Mouse (Mus musculus) neural tube, embryonic 15.5 days (tissue): ENCODE results near the gene H1f0. TPM values are rescaled to one million over a fixed set of nuclear protein-coding genes. Genes with fewer than 3 reads are reported as not detected.
"Not testable (repeated sequence)": the region's sequence is repeated elsewhere in the genome, so short reads cannot be mapped to it uniquely, and the experiment has no call there.

Experiments
- ATAC-seq: fragments of 200-750 bp; cut with Nextera tagmentation; 2 replicates; pipeline ENCODE4 v1.8.0; 2017; ENCODE audit warnings: mild to moderate bottlenecking, moderate TSS enrichment, moderate library complexity; ENCODE audit not compliant: low FRiP score
- H3K27ac ChIP-seq: fragments of 300-500 bp; sonication (generic); replicated peaks from 2 replicates; pipeline ENCODE4 v1.5.1; 2015; ENCODE audit warnings: mild to moderate bottlenecking, inconsistent platforms
- H3K27me3 ChIP-seq: fragments of 300-500 bp; sonication (generic); replicated peaks from 2 replicates; pipeline ENCODE4 v1.6.1; 2015; ENCODE audit warnings: inconsistent platforms
- H3K36me3 ChIP-seq: fragments of 300-500 bp; sonication (generic); 2 replicates; pipeline ENCODE4 v1.6.1; 2015; ENCODE audit warnings: inconsistent platforms
- H3K4me1 ChIP-seq: fragments of 300-500 bp; sonication (generic); 2 replicates; pipeline ENCODE4 v1.6.1; 2015; ENCODE audit warnings: inconsistent platforms
- H3K4me2 ChIP-seq: fragments of 300-500 bp; sonication (generic); 2 replicates; pipeline ENCODE4 v1.6.1; 2015; ENCODE audit warnings: inconsistent platforms, mild to moderate bottlenecking, moderate library complexity
- H3K4me3 ChIP-seq: fragments of 300-500 bp; sonication (generic); replicated peaks from 2 replicates; pipeline ENCODE4 v1.5.1; 2015; ENCODE audit warnings: mild to moderate bottlenecking, inconsistent platforms
- H3K9ac ChIP-seq: fragments of 300-500 bp; sonication (generic); replicated peaks from 2 replicates; pipeline ENCODE4 v1.6.1; 2015; ENCODE audit warnings: mild to moderate bottlenecking, inconsistent platforms
- H3K9me3 ChIP-seq: fragments of 300-500 bp; sonication (generic); replicated peaks from 2 replicates; pipeline ENCODE4 v1.6.1; 2016; ENCODE audit warnings: inconsistent platforms
- WGBS: fragments of 180-500 bp; shearing (Covaris S2); methylation state at CpG from one replicate; pipeline ENCODE4 v1.1.7; 2015; ENCODE audit warnings: mixed read lengths; 5-methylcytosine and 5-hydroxymethylcytosine counted together
- polyA plus RNA-seq: library from polyadenylated mRNA; unstranded; fragments of >200 nt; fragmentation: Nextera tagmentation; extraction: Ambion mirVana; gene quantifications from 2 replicates; pipeline ENCODE4 v1.2.1, GENCODE M21; 2015

H1f0 gene
- polyA plus RNA-seq, 1 experiment from 2014 or later, result 169 TPM

- H3K9ac ChIP-seq, result no peak overlapping the region
- H3K27me3 ChIP-seq, result no peaks in the 10 kb centered on the region
- no peak overlapping the region for H3K4me2 ChIP-seq
- H3K4me1 ChIP-seq, result no peaks in the 10 kb centered on the region
- H3K27ac ChIP-seq, result no peak overlapping the region
- WGBS, result 92% methylated on average over 5 of the region's 5 CpGs
- H3K36me3 ChIP-seq, result peaks cover 46% of the 10 kb centered on the region
- no peak for ATAC-seq
- no peak overlapping the region for H3K4me3 ChIP-seq
- H3K9me3 ChIP-seq, result no peaks in the 10 kb centered on the region
Observed at GRCm38 (mm10) chr15:79007059-79007458, 21.2 kb upstream of the H1f0 start.

DNA sequence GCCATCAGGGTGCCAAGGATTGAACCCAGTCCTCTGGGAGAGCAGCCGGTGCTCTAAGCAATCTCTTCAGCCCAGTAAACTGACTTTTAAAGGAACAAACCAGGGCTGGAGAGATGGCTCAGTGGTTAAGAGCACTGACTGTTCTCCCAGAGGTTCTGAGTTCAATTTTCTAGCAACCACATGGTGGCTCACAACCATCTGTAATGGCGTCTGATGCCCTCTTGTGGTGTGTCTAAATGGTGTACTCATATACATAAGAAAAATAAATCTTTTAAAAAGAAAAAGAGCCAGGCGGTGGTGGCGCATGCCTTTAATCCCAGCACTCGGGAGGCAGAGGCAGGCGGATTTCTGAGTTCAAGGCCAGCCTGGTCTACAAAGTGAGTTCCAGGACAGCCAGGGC lies 20.4 kb upstream of the H1f0 start:
- H3K36me3 ChIP-seq, result peaks cover 39% of the 10 kb centered on the region
- H3K27ac ChIP-seq, ATAC-seq, H3K4me3 ChIP-seq, H3K4me2 ChIP-seq, H3K9ac ChIP-seq, H3K4me1 ChIP-seq, H3K9me3 ChIP-seq, H3K27me3 ChIP-seq: not testable (repeated sequence)
- 88% methylated on average over 6 of the region's 6 CpGs for WGBS

GRCm38 (mm10) chr15:79009734-79010133 lies 18.5 kb upstream of the H1f0 start:
- Histone ChIP-seq H3K9me3 (no peaks in the 10 kb centered on the region), H3K4me2 (no peak overlapping the region), H3K27me3 (no peaks in the 10 kb centered on the region), H3K4me3 (no peak overlapping the region), H3K36me3 (peaks cover 20% of the 10 kb centered on the region), H3K27ac (no peak overlapping the region), H3K9ac (no peak overlapping the region), H3K4me1 (no peaks in the 10 kb centered on the region)
- ATAC-seq, result no peak
- WGBS, result 61% methylated on average over 5 of the region's 5 CpGs

DNA sequence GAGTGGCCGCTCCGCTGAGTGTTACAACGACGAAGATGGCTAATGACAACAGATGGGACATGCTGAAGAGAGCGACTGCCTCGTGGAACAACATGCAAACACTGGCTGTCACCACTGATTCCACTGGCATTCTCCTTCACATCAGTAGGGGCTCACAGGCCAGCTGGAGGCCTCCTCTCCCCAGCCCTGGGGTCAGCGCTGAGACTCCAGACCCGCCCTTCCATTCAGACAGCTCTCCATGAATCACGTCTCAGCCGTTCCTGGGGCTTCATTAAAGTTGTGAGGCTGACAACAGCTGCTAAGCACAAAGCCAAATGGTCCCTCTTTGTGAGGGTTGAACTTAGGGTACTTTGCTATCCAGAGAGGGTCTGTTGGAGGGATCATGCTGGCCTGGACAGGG lies 16.7 kb upstream of the H1f0 start:
- H3K27ac ChIP-seq, result no peak overlapping the region
- peaks cover 4% of the 10 kb centered on the region for H3K36me3 ChIP-seq
- H3K4me2 ChIP-seq, result no peak overlapping the region
- no peaks in the 10 kb centered on the region for H3K27me3 ChIP-seq
- no peaks in the 10 kb centered on the region for H3K9me3 ChIP-seq
- H3K4me3 ChIP-seq, result no peak overlapping the region
- no peak for ATAC-seq
- 27% methylated on average over 10 of the region's 10 CpGs for whole genome bisulfite sequencing
- H3K4me1 ChIP-seq, result no peaks in the 10 kb centered on the region
- no peak overlapping the region for H3K9ac ChIP-seq

DNA sequence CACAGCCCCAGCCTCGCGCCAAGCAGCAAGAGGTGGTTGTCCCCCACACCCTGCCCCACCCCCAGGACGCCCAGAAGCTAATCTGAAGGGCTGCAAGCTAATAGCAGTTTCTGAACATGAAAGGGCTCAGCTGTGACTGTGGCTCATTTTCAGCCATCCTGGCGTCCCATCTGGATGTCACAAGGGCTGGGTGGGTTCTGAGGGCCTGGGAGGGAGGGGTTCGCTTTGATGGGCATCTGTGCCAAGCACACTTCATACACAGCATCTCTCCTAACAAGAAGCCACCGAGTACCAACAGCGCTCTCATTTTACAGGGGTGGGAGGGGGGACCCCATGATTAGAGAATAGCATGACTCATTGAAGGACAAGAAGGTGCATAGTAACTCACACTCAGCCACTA lies 14.9 kb upstream of the H1f0 start:
- H3K27ac ChIP-seq, result no peak overlapping the region
- no peaks in the 10 kb centered on the region for H3K36me3 ChIP-seq
- H3K9me3 ChIP-seq, result no peaks in the 10 kb centered on the region
- 42% methylated on average over 7 of the region's 7 CpGs for WGBS
- H3K27me3 ChIP-seq, result no peaks in the 10 kb centered on the region
- no peaks in the 10 kb centered on the region for H3K4me1 ChIP-seq
- ATAC-seq, result no peak
- no peak overlapping the region for H3K9ac ChIP-seq
- no peak overlapping the region for H3K4me3 ChIP-seq
- H3K4me2 ChIP-seq, result no peak overlapping the region

- no peak for ATAC-seq
Observed at GRCm38 (mm10) chr15:79018191-79018590, 10.1 kb upstream of the H1f0 start.

DNA sequence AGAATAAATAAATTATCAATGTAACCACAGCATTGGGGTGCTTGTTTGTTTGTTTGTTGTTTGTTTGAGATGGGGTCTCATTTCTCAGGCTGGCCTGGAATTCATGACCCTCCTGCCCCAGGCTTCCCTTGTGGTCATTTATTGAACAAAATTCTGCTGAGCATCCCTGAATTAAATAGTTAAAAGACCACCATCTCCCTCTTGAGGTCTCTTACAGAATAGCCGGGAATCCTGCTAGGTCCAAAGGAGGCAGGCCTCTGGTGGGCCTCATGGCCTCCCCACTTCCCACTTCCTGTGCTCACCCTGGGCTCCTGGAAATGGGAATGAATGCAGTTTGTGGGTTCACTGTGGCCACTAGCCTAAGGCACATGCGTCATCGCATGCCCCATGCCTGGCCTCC lies 9.4 kb upstream of the H1f0 start:
- H3K4me1 ChIP-seq, result no peaks in the 10 kb centered on the region
- no peak overlapping the region for H3K4me3 ChIP-seq
- 58% methylated on average over 3 of the region's 3 CpGs for WGBS
- H3K27me3 ChIP-seq, result no peaks in the 10 kb centered on the region; the same call in 1 of the 2 replicates
- no peak overlapping the region for H3K27ac ChIP-seq
- no peak overlapping the region for H3K4me2 ChIP-seq
- ATAC-seq, result no peak
- H3K9me3 ChIP-seq, result no peaks in the 10 kb centered on the region
- no peaks in the 10 kb centered on the region for H3K36me3 ChIP-seq
- H3K9ac ChIP-seq, result no peak overlapping the region

More at GRCm38 (mm10) chr15:79018191-79018590, 10.1 kb upstream of the H1f0 start:
- Histone ChIP-seq H3K27ac (no peak overlapping the region), H3K36me3 (no peaks in the 10 kb centered on the region), H3K9ac (no peak overlapping the region), H3K9me3 (no peaks in the 10 kb centered on the region), H3K4me2 (no peak overlapping the region), H3K27me3 (no peaks in the 10 kb centered on the region), H3K4me3 (no peak overlapping the region), H3K4me1 (no peaks in the 10 kb centered on the region)
- WGBS, result 26% methylated on average over 4 of the region's 4 CpGs

GRCm38 (mm10) chr15:79022671-79023230 lies 5.5 kb upstream of the H1f0 start:
- no peak for ATAC-seq
- H3K27ac ChIP-seq, result no peak overlapping the region
- no peak overlapping the region for H3K9ac ChIP-seq
- no peaks in the 10 kb centered on the region for H3K9me3 ChIP-seq
- H3K27me3 ChIP-seq, result no peaks in the 10 kb centered on the region; the same call in 1 of the 2 replicates
- 60% methylated on average over 10 of the region's 10 CpGs for WGBS
- H3K4me3 ChIP-seq, result no peak overlapping the region
- H3K36me3 ChIP-seq, result no peaks in the 10 kb centered on the region
- no peak overlapping the region for H3K4me2 ChIP-seq
- peaks cover 24% of the 10 kb centered on the region for H3K4me1 ChIP-seq

DNA sequence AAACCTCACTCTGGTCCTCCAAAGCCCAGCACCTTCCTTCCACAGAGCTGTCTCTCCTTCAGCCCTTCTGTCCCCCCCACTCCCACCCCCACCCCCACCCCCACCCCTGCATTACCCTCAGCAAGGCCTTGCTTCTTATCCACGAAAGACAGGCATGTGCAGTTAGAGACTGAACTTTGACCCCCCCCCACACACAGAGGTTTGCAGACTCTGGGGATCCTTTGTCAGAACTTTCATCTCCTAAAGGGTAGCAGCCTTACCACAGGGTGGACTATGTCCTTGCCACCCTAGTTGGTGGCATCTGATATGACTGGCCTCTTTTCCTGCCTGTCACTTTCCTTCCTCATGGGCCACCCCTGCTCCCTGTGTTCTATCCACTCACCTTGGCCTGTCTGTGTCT lies 4.9 kb upstream of the H1f0 start:
- Histone ChIP-seq H3K9ac (no peak overlapping the region), H3K4me3 (no peak overlapping the region), H3K4me1 (peaks cover 26% of the 10 kb centered on the region), H3K27ac (no peak overlapping the region), H3K36me3 (no peaks in the 10 kb centered on the region), H3K9me3 (no peaks in the 10 kb centered on the region), H3K4me2 (no peak overlapping the region), H3K27me3 (no peaks in the 10 kb centered on the region; the same call in 1 of the 2 replicates)
- 46% methylated on average over 1 of the region's 1 CpGs for WGBS
- ATAC-seq, result no peak

DNA sequence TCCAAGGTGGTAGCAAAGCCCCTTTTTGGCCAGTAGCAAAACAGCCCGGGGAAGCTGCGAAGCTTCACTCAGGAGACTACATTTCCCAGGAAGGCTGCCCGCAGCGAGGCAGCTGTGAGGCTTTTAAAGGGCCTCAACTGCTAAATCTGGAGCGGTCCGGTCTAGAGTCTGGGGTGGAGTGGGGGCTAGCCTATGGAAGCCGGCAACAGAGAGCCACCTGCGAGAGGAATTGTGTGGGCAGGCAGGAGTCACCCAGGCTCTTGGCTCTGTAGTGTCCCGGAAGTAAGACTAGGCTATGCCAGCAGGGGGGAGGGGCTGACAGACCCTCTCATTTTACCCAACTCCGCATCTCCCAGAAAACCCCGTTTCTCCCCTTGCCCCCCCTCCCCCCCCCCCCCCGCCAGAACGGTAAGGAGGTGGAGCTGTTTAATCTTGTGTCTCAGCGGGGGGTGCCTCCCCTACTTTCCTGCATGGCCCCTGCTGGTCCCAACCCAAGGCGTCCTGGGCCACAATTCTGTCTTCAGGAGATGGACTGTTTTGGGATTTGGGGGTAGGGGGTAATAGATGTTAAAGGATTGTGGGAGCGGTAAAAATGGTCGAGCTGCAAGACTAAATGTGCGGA lies 2.5 kb upstream of the H1f0 start:
- 12% methylated on average over 15 of the region's 18 CpGs for WGBS
- Histone ChIP-seq H3K9me3 (no peaks in the 10 kb centered on the region), H3K4me3 (peak overlapping the region; percentile 10), H3K4me1 (peaks cover 41% of the 10 kb centered on the region), H3K27me3 (no peaks in the 10 kb centered on the region; the same call in 1 of the 2 replicates), H3K36me3 (no peaks in the 10 kb centered on the region), H3K27ac (no peak overlapping the region), H3K4me2 (peak overlapping the region; percentile 50), H3K9ac (0 out of 2 replicates have a peak overlapping the region, but pooled peaks have one; percentile 26)
- no peak for ATAC-seq

DNA sequence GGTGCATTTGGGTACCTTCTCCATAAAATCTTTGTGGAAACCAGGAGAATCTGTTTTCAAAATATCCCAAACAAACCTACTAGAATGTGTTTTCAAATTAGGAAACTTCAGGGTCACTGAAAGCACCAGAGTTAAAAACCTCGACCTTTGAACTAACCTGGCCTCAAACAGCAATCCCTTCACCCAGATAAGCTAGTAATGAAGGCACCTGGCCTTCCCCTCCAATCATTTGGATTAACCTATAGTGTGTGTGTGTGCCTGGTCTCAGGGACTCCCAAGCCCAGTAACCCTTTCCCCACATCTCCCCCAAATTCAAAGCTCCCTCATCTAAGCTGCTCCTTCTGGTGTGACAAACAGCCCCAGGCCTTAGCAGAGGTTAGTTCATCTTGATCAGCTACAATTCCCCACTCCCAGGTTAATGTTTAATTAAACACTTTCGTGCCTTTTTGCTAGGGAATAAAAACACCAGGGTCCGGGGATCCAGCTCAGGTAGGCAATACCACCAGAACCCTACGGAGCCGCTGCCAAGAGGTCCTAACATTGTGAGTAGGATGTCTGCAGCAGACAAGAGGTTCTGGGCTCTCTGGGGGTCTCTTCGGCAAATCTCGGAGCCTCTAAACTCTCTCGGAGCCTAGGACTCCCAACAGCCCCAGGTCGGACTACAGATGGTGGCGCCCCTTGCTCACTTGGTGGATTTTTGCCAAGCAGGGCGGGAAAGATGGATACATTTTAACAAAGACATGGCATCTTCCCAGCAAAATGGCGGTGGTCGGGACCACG lies 1.5 kb upstream of the H1f0 start:
- no peak for ATAC-seq
- WGBS, result 34% methylated on average over 14 of the region's 14 CpGs
- Histone ChIP-seq H3K4me2 (peak overlapping the region; percentile 99), H3K27ac (peak overlapping the region; percentile 92; the same call in 1 of the 2 replicates), H3K36me3 (no peaks in the 10 kb centered on the region), H3K27me3 (no peaks in the 10 kb centered on the region; the same call in 1 of the 2 replicates), H3K9me3 (no peaks in the 10 kb centered on the region), H3K4me3 (peak overlapping the region; percentile 60; the same call in 1 of the 2 replicates), H3K4me1 (peaks cover 50% of the 10 kb centered on the region), H3K9ac (no peak overlapping the region)
